Mouse (Mus musculus) forebrain, embryonic 15.5 days (tissue): ENCODE data around the gene Rpp14. TPM values are rescaled to one million over a fixed set of nuclear protein-coding genes. Genes with fewer than 3 reads are reported as not detected.
A peak's percentile ranks its signal among the peaks of the same experiment; 100 is the strongest.

Experiments used
- ATAC-seq: fragments of 200-750 bp; cut with Nextera tagmentation; replicated peaks from 2 replicates; pipeline ENCODE4 v1.8.0; 2017; ENCODE audit warnings: mild to moderate bottlenecking, moderate TSS enrichment, moderate library complexity
- H3K27ac ChIP-seq: fragments of 300-500 bp; sonication (generic); replicated peaks from 2 replicates; pipeline ENCODE4 v1.5.1; 2015; ENCODE audit warnings: mild to moderate bottlenecking, inconsistent platforms
- H3K27me3 ChIP-seq: fragments of 300-500 bp; sonication (generic); 2 replicates; pipeline ENCODE4 v1.6.1; 2015; ENCODE audit warnings: inconsistent platforms
- H3K36me3 ChIP-seq: fragments of 300-500 bp; sonication (generic); 2 replicates; pipeline ENCODE4 v1.6.1; 2015; ENCODE audit warnings: mild to moderate bottlenecking, inconsistent platforms
- H3K4me1 ChIP-seq: fragments of 300-500 bp; sonication (generic); 2 replicates; pipeline ENCODE4 v1.6.1; 2015; ENCODE audit warnings: inconsistent platforms
- H3K4me2 ChIP-seq: fragments of 300-500 bp; sonication (generic); replicated peaks from 2 replicates; pipeline ENCODE4 v1.6.1; 2015; ENCODE audit warnings: mild to moderate bottlenecking, inconsistent platforms
- H3K4me3 ChIP-seq: fragments of 300-500 bp; sonication (generic); 2 replicates; pipeline ENCODE4 v1.5.1; 2015; ENCODE audit warnings: mild to moderate bottlenecking, inconsistent platforms
- H3K9ac ChIP-seq: fragments of 300-500 bp; sonication (generic); replicated peaks from 2 replicates; pipeline ENCODE4 v1.6.1; 2015; ENCODE audit warnings: mild to moderate bottlenecking, inconsistent platforms
- H3K9me3 ChIP-seq: fragments of 300-500 bp; sonication (generic); 2 replicates; pipeline ENCODE4 v1.6.1; 2016; ENCODE audit warnings: inconsistent platforms
- WGBS: fragments of 180-500 bp; shearing (Covaris S2); methylation state at CpG from one replicate; pipeline ENCODE4 v1.1.7; 2015; ENCODE audit warnings: mixed read lengths; 5-methylcytosine and 5-hydroxymethylcytosine counted together
- polyA plus RNA-seq: library from polyadenylated mRNA; unstranded; fragments of >200 nt; fragmentation: Nextera tagmentation; extraction: Ambion mirVana; gene quantifications from 2 replicates; pipeline ENCODE4 v1.2.1, GENCODE M21; 2015

The Rpp14 gene
- polyA plus RNA-seq, 1 experiment from 2014 or later = 50.1 TPM

DNA sequence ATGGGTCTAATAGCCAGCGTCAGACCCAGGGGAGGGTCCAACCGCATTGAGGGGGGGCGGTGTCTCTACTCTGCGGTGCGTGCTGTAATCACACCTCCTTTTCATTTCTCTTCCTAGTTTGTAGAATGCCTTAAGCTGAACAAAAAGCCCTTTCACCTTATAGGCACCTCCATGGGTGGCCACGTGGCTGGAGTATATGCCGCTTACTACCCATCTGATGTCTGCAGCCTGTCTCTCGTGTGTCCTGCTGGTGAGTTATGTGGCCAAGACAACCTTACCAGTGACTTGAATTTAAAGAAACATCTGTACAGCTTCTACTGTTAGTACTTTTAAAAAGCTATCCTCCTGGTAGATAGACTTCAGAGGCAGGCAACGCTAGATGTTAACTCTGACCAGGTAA lies 37.6 kb upstream of the Rpp14 start:
- ATAC-seq = no peak
- Histone ChIP-seq H3K4me2 (no peak overlapping the region), H3K9me3 (no peaks in the 10 kb centered on the region), H3K36me3 (peaks cover 13% of the 10 kb centered on the region), H3K27ac (no peak overlapping the region), H3K9ac (no peak overlapping the region), H3K4me3 (no peak overlapping the region), H3K4me1 (no peaks in the 10 kb centered on the region), H3K27me3 (no peaks in the 10 kb centered on the region)
- 93% methylated on average over 9 of the region's 9 CpGs for WGBS

DNA sequence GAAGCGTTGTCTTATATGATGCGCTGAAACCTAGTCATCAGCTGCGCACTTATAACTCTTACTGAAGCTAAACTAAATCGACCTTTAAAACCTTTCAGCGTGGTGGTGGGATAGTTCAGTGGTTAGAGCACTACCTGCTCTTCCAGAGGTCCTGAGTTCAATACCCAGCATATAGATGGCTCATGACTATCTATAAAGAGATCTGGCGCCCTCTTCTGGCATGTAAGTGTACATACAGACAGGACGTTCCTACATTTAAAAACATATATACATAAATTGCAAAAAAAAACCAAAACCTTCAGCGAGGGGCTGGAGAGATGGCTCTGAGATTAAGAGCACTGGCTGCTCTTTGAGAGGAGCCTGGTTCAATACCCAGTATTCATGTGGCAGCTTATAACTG lies 35.8 kb upstream of the Rpp14 start:
- Histone ChIP-seq H3K27ac (no peak overlapping the region), H3K36me3 (peaks cover 17% of the 10 kb centered on the region), H3K4me1 (no peaks in the 10 kb centered on the region), H3K9me3 (no peaks in the 10 kb centered on the region), H3K4me2 (no peak overlapping the region), H3K9ac (no peak overlapping the region), H3K4me3 (no peak overlapping the region), H3K27me3 (no peaks in the 10 kb centered on the region)
- no peak for ATAC-seq
- 71% methylated on average over 8 of the region's 8 CpGs for WGBS

DNA sequence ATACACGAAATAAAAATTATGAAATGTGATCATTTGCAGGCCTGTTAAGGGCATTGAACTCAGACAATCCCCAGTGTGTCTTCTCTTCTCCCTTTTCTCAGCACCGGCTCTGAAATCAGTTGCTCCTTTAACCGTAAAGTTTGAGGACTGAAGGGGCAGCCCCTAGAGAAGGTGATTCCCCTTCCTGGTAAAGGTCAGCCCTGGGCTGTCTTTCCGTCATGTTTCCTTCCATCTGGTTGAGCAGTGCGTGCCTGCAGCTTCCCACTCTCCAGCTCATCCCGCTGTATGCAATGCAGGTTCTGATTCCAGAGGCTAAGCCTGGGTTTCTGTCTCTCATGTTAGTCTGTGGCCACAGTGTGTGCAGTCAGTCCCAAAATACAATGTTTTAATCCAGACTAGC lies 35.4 kb upstream of the Rpp14 start:
- H3K4me1 ChIP-seq = no peaks in the 10 kb centered on the region
- H3K4me2 ChIP-seq = no peak overlapping the region
- ATAC-seq = no peak
- H3K27me3 ChIP-seq = no peaks in the 10 kb centered on the region
- no peaks in the 10 kb centered on the region for H3K9me3 ChIP-seq
- H3K4me3 ChIP-seq = no peak overlapping the region
- no peak overlapping the region for H3K27ac ChIP-seq
- H3K36me3 ChIP-seq = peaks cover 18% of the 10 kb centered on the region
- H3K9ac ChIP-seq = no peak overlapping the region
- 92% methylated on average over 6 of the region's 6 CpGs for WGBS

DNA sequence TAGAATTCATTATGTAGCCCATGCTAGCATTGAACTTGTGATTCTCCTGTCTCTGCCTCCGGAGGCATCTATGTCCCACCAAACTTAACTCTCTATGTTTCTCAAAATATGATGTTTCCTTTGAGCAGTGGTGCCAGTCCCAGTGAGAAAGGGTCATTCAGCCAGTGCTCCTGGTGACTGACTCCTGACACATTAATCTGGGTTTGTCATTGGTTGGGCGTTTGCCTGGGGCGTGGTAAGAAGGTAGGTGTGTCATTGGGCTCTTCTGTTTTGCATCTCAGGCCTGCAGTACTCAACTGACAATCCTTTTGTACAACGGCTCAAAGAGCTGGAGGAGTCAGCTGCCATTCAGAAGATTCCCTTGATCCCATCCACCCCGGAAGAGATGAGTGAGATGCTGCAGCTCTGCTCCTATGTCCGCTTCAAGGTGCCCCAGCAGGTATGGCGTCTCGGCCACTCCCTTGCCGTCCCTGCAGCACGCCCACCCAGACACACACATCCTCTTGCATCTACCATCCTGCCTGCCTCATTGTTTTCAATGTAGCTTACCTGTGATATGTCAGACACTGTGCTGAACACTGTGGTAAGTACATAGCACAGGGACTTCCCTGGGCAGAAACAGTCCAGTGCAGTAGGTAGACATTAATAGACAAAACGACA lies 34.9 kb upstream of the Rpp14 start:
- no peak overlapping the region for H3K4me2 ChIP-seq
- 86% methylated on average over 11 of the region's 11 CpGs for WGBS
- H3K4me1 ChIP-seq = no peaks in the 10 kb centered on the region
- H3K36me3 ChIP-seq = peaks cover 22% of the 10 kb centered on the region
- no peaks in the 10 kb centered on the region for H3K9me3 ChIP-seq
- no peaks in the 10 kb centered on the region for H3K27me3 ChIP-seq
- ATAC-seq = no peak
- no peak overlapping the region for H3K9ac ChIP-seq
- H3K4me3 ChIP-seq = no peak overlapping the region
- no peak overlapping the region for H3K27ac ChIP-seq

DNA sequence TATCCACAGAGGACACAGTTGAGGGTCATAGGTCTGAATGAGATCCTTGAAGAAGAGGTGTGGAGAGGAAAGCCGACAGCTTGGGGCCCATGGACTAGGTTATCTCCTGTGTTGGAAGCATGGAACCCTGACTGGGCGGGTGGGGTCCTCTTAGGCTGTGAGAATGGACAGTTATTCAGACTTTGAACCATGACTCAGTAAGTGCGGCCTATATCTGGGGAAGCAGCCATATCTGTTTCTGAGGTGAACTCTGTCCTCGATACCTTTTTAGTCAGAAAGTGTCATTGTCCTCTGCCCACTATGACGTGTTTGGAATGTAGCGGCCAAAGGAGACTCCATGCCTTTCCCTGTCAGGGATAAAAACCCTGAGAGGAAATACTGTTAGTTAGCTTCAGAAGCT lies 33.3 kb upstream of the Rpp14 start:
- no peaks in the 10 kb centered on the region for H3K4me1 ChIP-seq
- no peaks in the 10 kb centered on the region for H3K9me3 ChIP-seq
- no peak for ATAC-seq
- H3K4me2 ChIP-seq = no peak overlapping the region
- H3K9ac ChIP-seq = no peak overlapping the region
- peaks cover 26% of the 10 kb centered on the region for H3K36me3 ChIP-seq
- no peak overlapping the region for H3K27ac ChIP-seq
- H3K27me3 ChIP-seq = no peaks in the 10 kb centered on the region
- no peak overlapping the region for H3K4me3 ChIP-seq
- WGBS = 97% methylated on average over 6 of the region's 6 CpGs

DNA sequence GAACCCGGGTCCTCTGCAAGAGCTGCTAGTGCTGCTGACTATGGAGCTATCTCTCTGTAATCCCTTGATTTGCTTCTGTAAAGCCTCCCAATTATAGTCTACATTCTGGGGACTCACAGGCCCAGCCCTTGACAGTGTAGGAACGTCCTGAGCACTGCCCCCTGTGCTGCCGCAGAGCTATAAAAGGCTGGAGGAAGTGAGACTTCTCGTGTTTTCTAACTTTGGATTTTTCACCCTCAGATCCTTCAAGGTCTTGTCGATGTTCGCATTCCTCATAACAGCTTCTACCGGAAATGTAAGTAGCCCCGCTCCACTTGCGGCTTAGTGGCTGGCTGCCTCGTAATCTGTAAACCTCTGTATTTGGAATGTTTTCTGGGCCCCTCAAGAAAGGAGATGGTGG lies 30.8 kb upstream of the Rpp14 start:
- H3K36me3 ChIP-seq = peaks cover 22% of the 10 kb centered on the region
- no peaks in the 10 kb centered on the region for H3K9me3 ChIP-seq
- H3K27ac ChIP-seq = no peak overlapping the region
- no peak for ATAC-seq
- H3K9ac ChIP-seq = no peak overlapping the region
- no peak overlapping the region for H3K4me3 ChIP-seq
- no peak overlapping the region for H3K4me2 ChIP-seq
- 90% methylated on average over 10 of the region's 10 CpGs for WGBS
- no peaks in the 10 kb centered on the region for H3K4me1 ChIP-seq
- no peaks in the 10 kb centered on the region for H3K27me3 ChIP-seq

DNA sequence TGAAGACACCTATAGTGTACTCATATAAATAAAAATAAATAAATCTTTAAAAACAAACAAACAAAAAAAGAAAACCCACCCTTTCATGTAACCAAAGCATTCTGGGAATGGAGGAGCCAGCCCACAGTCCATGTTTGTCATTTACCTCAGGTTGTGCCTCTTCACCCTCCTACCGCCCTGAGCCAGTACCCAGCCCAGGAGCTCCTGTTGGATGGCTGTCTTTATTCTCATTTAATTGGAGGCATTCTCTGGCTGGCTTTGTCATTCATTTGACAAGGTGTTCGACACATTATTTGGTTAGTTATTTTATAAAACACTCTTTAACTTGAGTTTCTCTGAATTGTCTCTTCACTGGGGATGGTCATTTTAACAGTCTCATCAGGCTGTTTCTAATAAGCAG lies 28.3 kb upstream of the Rpp14 start:
- Histone ChIP-seq H3K27me3 (no peaks in the 10 kb centered on the region), H3K27ac (no peak overlapping the region), H3K9me3 (no peaks in the 10 kb centered on the region), H3K9ac (no peak overlapping the region), H3K4me1 (no peaks in the 10 kb centered on the region), H3K4me3 (no peak overlapping the region), H3K4me2 (no peak overlapping the region), H3K36me3 (peaks cover 14% of the 10 kb centered on the region)
- WGBS = 81% methylated on average over 2 of the region's 2 CpGs
- no peak for ATAC-seq

DNA sequence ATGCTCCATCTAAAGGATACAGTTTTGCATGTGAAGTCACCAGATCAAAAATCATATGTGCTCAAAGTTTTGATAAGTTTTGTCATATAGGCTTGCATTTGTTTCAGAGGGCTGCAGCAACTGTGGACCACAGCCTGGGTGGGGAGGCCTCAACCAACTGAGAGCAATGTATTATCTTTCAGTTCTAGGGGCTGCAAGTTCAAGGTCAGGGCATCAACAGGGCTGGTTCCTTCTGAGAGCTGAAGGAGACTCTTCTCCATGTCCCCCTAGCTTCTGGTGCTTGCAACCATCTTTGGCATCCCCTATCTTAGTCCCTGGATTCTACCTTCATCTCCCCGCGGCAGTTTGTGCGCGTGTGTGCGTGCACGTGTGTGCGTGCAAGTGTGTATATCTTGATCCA lies 27.5 kb upstream of the Rpp14 start:
- no peak overlapping the region for H3K27ac ChIP-seq
- H3K9me3 ChIP-seq = no peaks in the 10 kb centered on the region
- H3K4me1 ChIP-seq = no peaks in the 10 kb centered on the region
- ATAC-seq = no peak
- WGBS = 96% methylated on average over 7 of the region's 7 CpGs
- no peak overlapping the region for H3K9ac ChIP-seq
- H3K27me3 ChIP-seq = no peaks in the 10 kb centered on the region
- H3K4me3 ChIP-seq = no peak overlapping the region
- H3K4me2 ChIP-seq = no peak overlapping the region
- peaks cover 13% of the 10 kb centered on the region; the same call in 1 of the 2 replicates for H3K36me3 ChIP-seq

DNA sequence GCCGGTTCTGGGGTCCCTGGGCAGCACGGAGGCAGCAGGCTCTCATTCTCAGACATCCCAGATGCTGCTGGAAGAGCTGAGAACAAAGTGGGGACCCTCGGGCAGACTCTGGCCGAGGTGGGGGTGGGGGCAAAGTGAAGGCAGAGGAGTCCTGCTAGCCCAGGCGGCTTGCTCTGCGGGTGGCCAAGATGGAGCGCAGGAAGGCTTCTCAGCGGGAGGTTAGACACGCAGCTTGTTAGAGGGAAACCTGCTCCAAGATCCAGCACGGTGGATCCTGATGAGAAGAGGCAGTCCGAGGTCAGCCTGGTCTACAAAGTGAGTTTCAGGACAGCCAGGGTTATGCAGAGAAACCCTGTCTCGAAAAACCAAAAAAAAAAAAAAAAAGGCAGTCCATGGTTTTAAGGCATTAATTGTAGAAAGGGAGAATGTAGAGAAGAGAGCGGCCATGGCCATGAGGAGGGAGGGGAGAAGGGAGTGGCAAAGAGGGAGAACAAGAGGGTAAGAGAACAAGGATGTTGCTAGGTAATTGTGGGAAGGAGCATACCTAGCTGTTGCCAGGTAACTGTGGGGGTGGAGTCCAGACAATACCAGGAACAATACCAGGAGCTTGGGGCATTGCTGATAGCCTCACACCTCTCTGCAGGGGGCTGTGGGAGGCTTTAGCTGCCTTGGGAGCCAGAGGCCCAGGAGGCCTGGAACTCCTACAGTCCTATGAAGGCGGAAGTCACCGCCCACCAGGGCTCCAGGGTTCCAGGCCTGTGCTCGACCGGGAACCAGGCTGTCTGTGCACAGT lies 25.7 kb upstream of the Rpp14 start:
- Histone ChIP-seq H3K4me2 (no peak overlapping the region), H3K27me3 (no peaks in the 10 kb centered on the region), H3K36me3 (peaks cover 9% of the 10 kb centered on the region; the same call in 1 of the 2 replicates), H3K27ac (no peak overlapping the region), H3K4me3 (no peak overlapping the region), H3K9me3 (no peaks in the 10 kb centered on the region), H3K4me1 (no peaks in the 10 kb centered on the region), H3K9ac (no peak overlapping the region)
- WGBS = 27% methylated on average over 17 of the region's 17 CpGs
- no peak for ATAC-seq

DNA sequence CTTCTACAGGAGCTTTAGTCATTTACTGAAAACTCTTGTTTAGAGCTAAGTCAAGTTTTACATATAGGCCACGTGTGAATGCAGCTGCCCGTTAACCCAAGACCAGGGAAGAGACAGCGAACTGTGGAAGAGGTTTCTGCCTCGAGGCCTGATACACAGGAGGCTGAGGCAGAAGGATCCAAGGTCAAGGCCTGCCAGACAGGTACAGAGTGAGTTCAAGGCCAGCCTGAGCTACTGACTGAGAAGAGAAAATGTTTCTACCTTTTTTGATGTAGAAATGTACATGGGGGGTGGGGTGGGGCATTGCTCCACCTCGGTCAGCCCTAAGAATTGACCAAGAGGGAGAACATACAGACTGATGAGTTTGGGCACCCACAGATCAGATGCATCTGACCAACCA lies 24.1 kb upstream of the Rpp14 start:
- Histone ChIP-seq H3K4me3 (no peak overlapping the region), H3K9me3 (no peaks in the 10 kb centered on the region), H3K4me1 (no peaks in the 10 kb centered on the region), H3K27ac (no peak overlapping the region), H3K36me3 (peaks cover 1% of the 10 kb centered on the region; the same call in 1 of the 2 replicates), H3K4me2 (no peak overlapping the region), H3K27me3 (no peaks in the 10 kb centered on the region), H3K9ac (no peak overlapping the region)
- ATAC-seq = no peak
- 91% methylated on average over 5 of the region's 5 CpGs for WGBS

DNA sequence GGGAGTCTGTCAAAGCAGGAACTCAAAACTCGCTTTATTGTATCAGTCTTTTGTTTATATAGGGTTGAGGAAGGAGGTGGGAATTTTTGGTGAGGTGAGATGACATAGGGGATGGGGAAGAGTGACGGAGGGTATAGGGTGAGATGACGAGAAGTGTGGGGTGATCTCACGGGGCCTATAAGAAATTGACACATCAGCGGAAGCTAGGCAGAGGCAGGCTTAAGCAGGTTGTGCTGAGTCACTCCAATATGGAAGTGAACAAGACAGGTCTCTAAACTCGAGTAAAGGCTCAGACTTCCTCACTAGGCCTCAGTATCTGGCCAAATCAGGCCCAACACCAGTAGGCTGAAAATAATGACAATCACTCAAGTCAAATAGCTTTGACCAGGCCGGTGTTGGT lies 20.2 kb upstream of the Rpp14 start:
- no peak overlapping the region for H3K27ac ChIP-seq
- no peaks in the 10 kb centered on the region for H3K4me1 ChIP-seq
- H3K36me3 ChIP-seq = no peaks in the 10 kb centered on the region; the same call in 1 of the 2 replicates
- no peaks in the 10 kb centered on the region for H3K27me3 ChIP-seq
- WGBS = 94% methylated on average over 7 of the region's 7 CpGs
- ATAC-seq = no peak
- H3K4me3 ChIP-seq = no peak overlapping the region
- H3K9ac ChIP-seq = no peak overlapping the region
- no peaks in the 10 kb centered on the region for H3K9me3 ChIP-seq
- H3K4me2 ChIP-seq = no peak overlapping the region

DNA sequence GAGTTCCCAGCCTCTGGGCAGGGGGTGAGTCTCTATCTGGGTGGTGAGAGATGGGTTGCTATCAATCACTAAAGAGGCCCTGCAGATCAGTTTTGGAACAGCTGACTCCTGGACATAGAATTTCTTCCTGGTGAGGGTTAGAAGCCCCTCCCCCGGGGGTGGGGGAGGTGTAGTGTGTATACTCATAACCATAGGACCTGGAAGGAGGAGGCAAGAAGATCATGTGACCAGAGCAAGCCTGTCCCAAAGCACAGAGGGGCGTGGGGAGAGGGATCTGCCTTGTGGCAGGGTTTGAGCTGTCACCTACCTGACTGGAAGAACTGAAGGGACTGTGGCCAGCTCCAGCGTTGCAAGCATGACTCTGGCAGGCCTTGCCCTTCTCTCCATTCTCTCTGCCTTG lies 18.1 kb upstream of the Rpp14 start:
- peak overlapping the region; percentile 31; the same call in 1 of the 2 replicates for H3K27ac ChIP-seq

More for the DNA sequence above, 18.1 kb upstream of the Rpp14 start:
- 38% methylated on average over 3 of the region's 3 CpGs for WGBS
- H3K36me3 ChIP-seq = no peaks in the 10 kb centered on the region
- H3K27me3 ChIP-seq = no peaks in the 10 kb centered on the region
- H3K9me3 ChIP-seq = no peaks in the 10 kb centered on the region
- no peak for ATAC-seq
- H3K4me1 ChIP-seq = no peaks in the 10 kb centered on the region
- H3K9ac ChIP-seq = no peak overlapping the region
- H3K4me3 ChIP-seq = no peak overlapping the region
- no peak overlapping the region for H3K4me2 ChIP-seq
